Mouse (Mus musculus): ENCODE data around the gene Fam117b. TPM values are rescaled to one million over a fixed set of nuclear protein-coding genes. Genes with fewer than 3 reads are reported as not detected.

The Fam117b gene
- polyA plus RNA-seq, 1 experiment from 2014 or later, result 2.9 TPM

Other genes with a start within 250 kb of the Fam117b start
- gene Sumo1, start 242.2 kb upstream of the Fam117b start, polyA plus RNA-seq (2015; fragmentation: Nextera tagmentation; extraction: Ambion mirVana), result 194 and 216 TPM in 2 replicates
- gene Nop58, start 228.0 kb upstream of the Fam117b start, polyA plus RNA-seq (2015; fragmentation: Nextera tagmentation; extraction: Ambion mirVana), result 127 and 158 TPM in 2 replicates
- 5.4 and 6.2 TPM in 2 replicates for gene Bmpr2, start 149.6 kb upstream of the Fam117b start, polyA plus RNA-seq (2015; fragmentation: Nextera tagmentation; extraction: Ambion mirVana)
- gene Ica1l, start 130.2 kb downstream of the Fam117b start, polyA plus RNA-seq (2015; fragmentation: Nextera tagmentation; extraction: Ambion mirVana), result 0.15 and 0.20 TPM in 2 replicates
- gene Carf, start 185.2 kb downstream of the Fam117b start, polyA plus RNA-seq (2015; fragmentation: Nextera tagmentation; extraction: Ambion mirVana), result 4.0 and 5.4 TPM in 2 replicates
- gene Wdr12, start 185.6 kb downstream of the Fam117b start, polyA plus RNA-seq (2015; fragmentation: Nextera tagmentation; extraction: Ambion mirVana), result 31.0 and 35.3 TPM in 2 replicates